Mouse (Mus musculus) hindbrain, embryonic 14.5 days (tissue): ENCODE measurements around the gene Zfp598. TPM values are rescaled to one million over a fixed set of nuclear protein-coding genes. Genes with fewer than 3 reads are reported as not detected.

Experiments used
- ATAC-seq: fragments of 200-750 bp; cut with Nextera tagmentation; 2 replicates; pipeline ENCODE4 v1.8.0; 2017; ENCODE audit warnings: moderate number of reproducible peaks, mild to moderate bottlenecking, moderate TSS enrichment, moderate library complexity; ENCODE audit not compliant: low FRiP score
- DNase-seq: peaks from one replicate; pipeline ENCODE4 v3.0.0-alpha.2; 2015; ENCODE audit warnings: low spot score
- H3K27ac ChIP-seq: fragments of 300-500 bp; sonication (generic); 2 replicates; pipeline ENCODE4 v1.5.1; 2014; ENCODE audit warnings: mild to moderate bottlenecking, moderate library complexity
- H3K27me3 ChIP-seq: fragments of 300-500 bp; sonication (generic); 2 replicates; pipeline ENCODE4 v1.6.1; 2014; ENCODE audit warnings: mild to moderate bottlenecking, low read length, mixed read lengths; ENCODE audit not compliant: control insufficient read depth, insufficient read depth
- H3K36me3 ChIP-seq: fragments of 300-500 bp; sonication (generic); replicated peaks from 2 replicates; pipeline ENCODE4 v1.6.1; 2014; ENCODE audit not compliant: control insufficient read depth, insufficient read depth
- H3K4me1 ChIP-seq: fragments of 300-500 bp; sonication (generic); replicated peaks from 2 replicates; pipeline ENCODE4 v1.6.1; 2014; ENCODE audit warnings: antibody characterized with exemption, low read length, mixed read lengths; ENCODE audit not compliant: control insufficient read depth, insufficient read depth
- H3K4me2 ChIP-seq: fragments of 300-500 bp; sonication (generic); replicated peaks from 2 replicates; pipeline ENCODE4 v1.6.1; 2014; ENCODE audit warnings: mild to moderate bottlenecking, moderate library complexity
- H3K4me3 ChIP-seq: fragments of 300-500 bp; sonication (generic); replicated peaks from 2 replicates; pipeline ENCODE4 v1.5.1; 2014; ENCODE audit warnings: mild to moderate bottlenecking, low read length
- H3K9ac ChIP-seq: fragments of 300-500 bp; sonication (generic); 2 replicates; pipeline ENCODE4 v1.6.1; 2014
- H3K9me3 ChIP-seq: fragments of 300-500 bp; sonication (generic); 2 replicates; pipeline ENCODE4 v1.6.1; 2016; ENCODE audit warnings: low read length; ENCODE audit not compliant: control insufficient read depth
- WGBS: fragments of 180-500 bp; shearing (Covaris S2); extraction: QIAGEN DNeasy Blood & Tissue Kit; methylation state at CpG from one replicate; pipeline ENCODE4 v1.1.7; 2014; 5-methylcytosine and 5-hydroxymethylcytosine counted together
- polyA plus RNA-seq: library from polyadenylated mRNA; unstranded; fragments of >200 nt; fragmentation: Nextera tagmentation; extraction: Ambion mirVana; gene quantifications from 2 replicates; pipeline ENCODE4 v1.2.1, GENCODE M21; 2014

Zfp598 gene
- 22.8 and 25.6 TPM in 2 replicates for polyA plus RNA-seq

DNA sequence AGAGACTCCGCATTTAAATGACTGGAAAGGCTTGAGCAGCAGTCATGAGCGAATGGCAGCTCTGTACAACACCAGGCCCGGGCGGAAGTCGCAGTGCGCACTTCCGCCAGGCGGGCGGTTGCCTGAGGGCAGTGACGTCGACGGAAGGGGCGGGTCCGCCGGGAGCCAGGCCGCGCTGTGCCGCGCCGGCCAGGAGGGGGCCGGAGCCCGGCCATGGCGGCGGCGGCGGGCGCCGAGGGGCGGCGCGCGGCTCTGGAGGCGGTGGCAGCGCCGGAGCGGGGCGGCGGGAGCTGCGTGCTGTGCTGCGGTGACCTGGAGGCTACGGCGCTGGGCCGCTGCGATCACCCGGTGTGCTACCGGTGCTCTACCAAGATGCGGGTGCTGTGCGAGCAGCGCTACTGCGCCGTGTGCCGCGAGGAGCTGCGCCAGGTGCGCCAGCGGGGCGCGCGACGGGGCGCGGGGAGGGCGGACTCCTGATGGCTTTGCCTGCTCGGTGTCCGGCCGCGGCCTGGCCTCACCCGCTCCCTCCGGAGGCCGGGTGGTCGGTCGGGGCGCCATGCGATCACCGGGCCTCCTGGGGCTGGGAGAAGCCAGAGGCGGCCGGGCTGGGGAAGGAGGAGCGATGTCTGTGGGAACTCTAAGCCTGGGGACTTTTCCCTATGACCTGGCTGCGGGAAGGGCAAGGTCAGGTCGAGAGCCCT is at the start of gene Zfp598:
TSS of gene Zfp598 (plus strand) at position 143 of the 701 bp plus-strand sequence.
- Histone ChIP-seq H3K4me3 (peak within 1 kb of the TSS; percentile 99), H3K4me2 (peak within 1 kb of the TSS; percentile 82), H3K27me3 (no peaks in the 10 kb centered on the region), H3K4me1 (peaks cover 30% of the 10 kb centered on the region), H3K9ac (peak within 1 kb of the TSS; percentile 99), H3K36me3 (no peaks in the 10 kb centered on the region), H3K9me3 (no peaks in the 10 kb centered on the region), H3K27ac (peak within 1 kb of the TSS; percentile 88)
- DNase-seq (peak; percentile 98), ATAC-seq (peak; percentile 98)
- under 1% methylated on average over 71 of the region's 80 CpGs for WGBS

DNA sequence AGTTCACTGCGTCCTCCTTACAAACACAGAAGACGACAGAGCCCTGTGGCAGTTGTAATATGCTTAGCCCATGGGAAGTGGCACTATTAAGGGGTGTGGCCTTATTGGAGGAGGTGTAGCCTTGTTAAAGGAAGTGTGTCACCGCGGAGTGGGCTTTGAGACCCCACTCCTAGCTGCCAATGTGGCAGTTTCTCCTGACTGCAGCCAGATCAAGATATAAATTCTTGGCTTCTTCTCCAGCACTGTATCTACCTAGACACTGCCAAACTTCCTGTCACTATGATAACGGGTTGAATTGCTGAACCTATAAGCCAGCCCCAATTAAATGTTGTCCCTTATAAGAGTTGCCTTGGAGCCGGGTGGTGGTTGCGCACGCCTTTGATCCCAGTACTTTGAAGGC is 44.0 kb upstream of the Zfp598 start:
- H3K4me2 ChIP-seq, result no peak overlapping the region
- no peaks in the 10 kb centered on the region for H3K4me1 ChIP-seq
- peaks cover 100% of the 10 kb centered on the region for H3K36me3 ChIP-seq
- DNase-seq (no peak), ATAC-seq (no peak)
- H3K9ac ChIP-seq, result no peak overlapping the region
- H3K27me3 ChIP-seq, result no peaks in the 10 kb centered on the region
- no peak overlapping the region for H3K4me3 ChIP-seq
- H3K9me3 ChIP-seq, result no peaks in the 10 kb centered on the region
- no peak overlapping the region for H3K27ac ChIP-seq
- WGBS, result 92% methylated on average over 8 of the region's 8 CpGs

DNA sequence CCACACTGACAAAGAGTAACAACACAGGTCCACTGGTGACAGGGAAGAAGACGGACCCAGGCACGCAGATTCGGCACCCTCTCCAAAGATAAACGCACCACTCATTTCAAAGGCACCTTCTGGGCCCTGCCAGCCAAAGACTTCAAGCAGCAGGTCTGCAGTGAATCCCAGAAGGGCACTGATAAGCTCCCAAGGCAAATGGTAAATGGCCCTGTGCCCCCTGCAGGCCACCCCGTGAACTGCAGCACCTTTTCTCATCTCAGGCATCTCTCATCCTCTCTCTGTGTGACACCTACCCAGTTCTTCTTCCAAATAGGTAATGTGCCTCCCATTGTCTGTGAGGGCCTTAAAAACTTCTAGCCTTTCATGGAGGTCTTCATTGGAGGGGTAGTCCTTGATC is 40.8 kb upstream of the Zfp598 start:
- H3K4me1 ChIP-seq, result peaks cover 18% of the 10 kb centered on the region
- H3K36me3 ChIP-seq, result peaks cover 74% of the 10 kb centered on the region
- H3K4me2 ChIP-seq, result no peak overlapping the region
- H3K9me3 ChIP-seq, result no peaks in the 10 kb centered on the region
- DNase-seq, result peak; percentile 68
- H3K27ac ChIP-seq, result no peak overlapping the region
- WGBS, result 49% methylated on average over 5 of the region's 5 CpGs
- no peak overlapping the region for H3K4me3 ChIP-seq
- H3K9ac ChIP-seq, result no peak overlapping the region
- no peaks in the 10 kb centered on the region for H3K27me3 ChIP-seq
- no peak for ATAC-seq

DNA sequence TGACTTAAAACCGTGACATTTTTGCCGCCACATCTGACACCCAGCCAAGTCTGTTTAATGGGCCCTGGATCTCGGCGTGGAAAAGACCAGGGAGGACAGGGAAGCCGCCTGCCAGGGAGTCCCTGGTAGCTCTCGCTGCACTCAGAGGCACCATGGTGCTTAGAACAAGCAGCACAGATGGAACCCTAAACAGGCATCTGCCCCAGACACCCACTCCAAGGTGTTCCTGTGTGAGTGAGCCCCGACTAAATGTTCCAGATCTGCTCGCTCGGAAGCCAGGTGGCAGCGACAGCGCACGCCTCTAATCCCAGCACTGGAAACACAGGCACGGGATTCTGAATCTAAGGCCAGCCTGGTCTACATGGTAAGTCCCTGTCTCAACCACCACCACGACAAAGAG is 39.4 kb upstream of the Zfp598 start:
- no peaks in the 10 kb centered on the region for H3K9me3 ChIP-seq
- H3K4me2 ChIP-seq, result no peak overlapping the region
- no peak overlapping the region for H3K9ac ChIP-seq
- DNase-seq (no peak), ATAC-seq (no peak)
- H3K4me3 ChIP-seq, result no peak overlapping the region
- peaks cover 60% of the 10 kb centered on the region for H3K36me3 ChIP-seq
- WGBS, result 91% methylated on average over 14 of the region's 14 CpGs
- peaks cover 18% of the 10 kb centered on the region for H3K4me1 ChIP-seq
- no peaks in the 10 kb centered on the region for H3K27me3 ChIP-seq
- no peak overlapping the region for H3K27ac ChIP-seq

- peaks cover 18% of the 10 kb centered on the region for H3K4me1 ChIP-seq
- ATAC-seq, result peak; percentile 90
- peak within 1 kb of the TSS; percentile 63 for H3K4me3 ChIP-seq
- H3K9ac ChIP-seq, result peak within 1 kb of the TSS; percentile 75
- peak; percentile 89 for DNase-seq
- no peaks in the 10 kb centered on the region for H3K27me3 ChIP-seq
- peak within 1 kb of the TSS; percentile 78 for H3K27ac ChIP-seq
- H3K9me3 ChIP-seq, result no peaks in the 10 kb centered on the region
- peaks cover 38% of the 10 kb centered on the region for H3K36me3 ChIP-seq
- H3K4me2 ChIP-seq, result peak within 1 kb of the TSS; percentile 91
- WGBS, result 1% methylated on average over 51 of the region's 51 CpGs
These were observed 37.2 kb upstream of the Zfp598 start, which contains the start of the genes Tsc2 and Nthl1 for GRCm38 (mm10) chr17:24632167-24632812. Gene Tsc2, minus strand, starts transcription at chr17:24632630. Gene Nthl1, plus strand, starts transcription at chr17:24632680.

DNA sequence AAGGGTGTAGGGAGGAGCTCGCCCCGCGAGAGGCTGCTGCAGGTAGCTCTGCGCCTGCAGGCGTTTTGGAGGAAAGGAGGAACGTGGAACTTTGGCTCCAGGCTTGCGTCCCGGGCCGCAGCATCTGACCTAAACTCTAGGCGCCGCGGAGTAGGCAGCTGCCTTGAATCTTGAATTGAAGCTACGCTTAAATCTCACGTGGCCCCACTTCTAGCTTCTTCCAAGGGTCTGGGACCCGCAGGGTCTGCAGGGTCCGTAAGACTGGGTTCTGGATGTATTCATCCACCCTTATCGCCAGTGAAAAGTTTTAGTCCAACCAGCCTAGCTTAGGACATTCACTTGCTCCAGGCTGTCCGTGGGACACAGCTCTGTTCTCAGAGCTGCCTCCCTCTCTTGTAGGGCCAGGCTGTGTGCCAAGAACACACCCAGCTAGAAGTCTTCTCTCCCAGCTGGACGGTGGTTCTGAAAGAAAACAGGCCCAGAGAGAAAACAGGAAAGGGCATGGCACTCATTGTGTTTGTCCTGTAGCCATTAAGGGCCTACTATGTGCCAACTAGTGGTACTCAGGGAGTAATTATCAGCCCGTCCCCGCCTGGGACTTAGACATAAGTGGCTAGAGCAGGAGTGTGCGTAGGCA is 36.6 kb upstream of the Zfp598 start:
- Histone ChIP-seq H3K36me3 (peaks cover 31% of the 10 kb centered on the region), H3K4me1 (peaks cover 18% of the 10 kb centered on the region), H3K4me2 (peak overlapping the region; percentile 91), H3K4me3 (peak overlapping the region; percentile 63), H3K9me3 (no peaks in the 10 kb centered on the region), H3K9ac (peak overlapping the region; percentile 75), H3K27ac (peak overlapping the region; percentile 78), H3K27me3 (no peaks in the 10 kb centered on the region)
- DNase-seq, result no peak
- WGBS, result 11% methylated on average over 22 of the region's 22 CpGs
- ATAC-seq, result peak; percentile 19

DNA sequence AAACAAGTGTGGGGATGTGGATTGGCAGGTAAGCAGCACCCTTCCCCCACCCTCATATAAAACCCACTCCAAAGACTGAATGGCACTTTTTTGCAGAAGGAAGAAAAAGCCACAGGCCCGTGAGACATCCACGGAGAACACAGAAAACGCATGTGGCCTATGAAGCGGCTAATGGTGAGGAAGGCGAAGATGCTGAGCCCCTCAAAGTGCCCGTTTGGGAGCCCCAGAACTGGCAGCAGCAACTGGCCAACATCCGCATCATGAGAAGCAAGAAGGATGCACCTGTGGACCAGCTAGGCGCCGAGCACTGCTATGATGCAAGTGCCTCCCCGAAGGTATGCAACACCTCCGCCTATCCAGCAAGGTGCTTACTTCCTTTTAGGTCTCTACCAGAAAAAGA is 35.7 kb upstream of the Zfp598 start:
- H3K9ac ChIP-seq, result no peak overlapping the region
- H3K36me3 ChIP-seq, result peaks cover 22% of the 10 kb centered on the region
- no peak overlapping the region for H3K4me3 ChIP-seq
- H3K27ac ChIP-seq, result no peak overlapping the region
- H3K27me3 ChIP-seq, result no peaks in the 10 kb centered on the region
- H3K4me2 ChIP-seq, result no peak overlapping the region
- peaks cover 18% of the 10 kb centered on the region for H3K4me1 ChIP-seq
- no peak for DNase-seq
- WGBS, result 96% methylated on average over 11 of the region's 11 CpGs
- no peak for ATAC-seq
- H3K9me3 ChIP-seq, result no peaks in the 10 kb centered on the region

GRCm38 (mm10) chr17:24635024-24635423 is 34.5 kb upstream of the Zfp598 start:
- DNase-seq (no peak), ATAC-seq (no peak)
- Histone ChIP-seq H3K9me3 (no peaks in the 10 kb centered on the region), H3K4me3 (no peak overlapping the region), H3K4me2 (no peak overlapping the region), H3K27ac (no peak overlapping the region), H3K27me3 (no peaks in the 10 kb centered on the region), H3K4me1 (peaks cover 18% of the 10 kb centered on the region), H3K36me3 (peaks cover 10% of the 10 kb centered on the region), H3K9ac (no peak overlapping the region)
- 92% methylated on average over 4 of the region's 4 CpGs for WGBS

DNA sequence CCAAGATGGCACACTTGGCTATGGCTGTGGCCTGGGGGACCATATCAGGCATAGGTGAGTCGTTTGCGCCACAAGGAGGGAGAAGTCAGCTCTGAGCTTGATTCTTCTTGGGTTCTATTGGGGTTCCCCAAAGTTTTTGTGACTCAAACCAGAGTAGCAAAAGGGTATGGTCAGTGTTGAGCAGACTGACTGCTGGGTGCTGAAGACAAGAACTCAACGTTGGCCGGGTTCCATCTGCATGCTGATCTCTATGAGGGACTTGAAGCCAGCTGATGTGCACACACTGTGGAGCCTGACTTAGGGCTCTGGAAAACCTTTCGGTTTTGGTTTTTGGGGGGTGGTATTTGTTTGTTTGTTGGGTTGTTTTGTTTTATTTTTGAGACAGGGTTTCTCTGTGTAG is 33.8 kb upstream of the Zfp598 start:
- Histone ChIP-seq H3K9me3 (no peaks in the 10 kb centered on the region), H3K27ac (no peak overlapping the region), H3K4me2 (no peak overlapping the region), H3K4me3 (no peak overlapping the region), H3K9ac (no peak overlapping the region), H3K27me3 (no peaks in the 10 kb centered on the region), H3K36me3 (peaks cover 7% of the 10 kb centered on the region), H3K4me1 (peaks cover 18% of the 10 kb centered on the region)
- WGBS, result 98% methylated on average over 5 of the region's 5 CpGs
- ATAC-seq (no peak), DNase-seq (no peak)
